Mouse (Mus musculus): Measurements from ENCODE around the gene Naxd. TPM values are rescaled to one million over a fixed set of nuclear protein-coding genes. Genes with fewer than 3 reads are reported as not detected.

Naxd gene
- polyA plus RNA-seq, 1 experiment, result 105 TPM

DNA sequence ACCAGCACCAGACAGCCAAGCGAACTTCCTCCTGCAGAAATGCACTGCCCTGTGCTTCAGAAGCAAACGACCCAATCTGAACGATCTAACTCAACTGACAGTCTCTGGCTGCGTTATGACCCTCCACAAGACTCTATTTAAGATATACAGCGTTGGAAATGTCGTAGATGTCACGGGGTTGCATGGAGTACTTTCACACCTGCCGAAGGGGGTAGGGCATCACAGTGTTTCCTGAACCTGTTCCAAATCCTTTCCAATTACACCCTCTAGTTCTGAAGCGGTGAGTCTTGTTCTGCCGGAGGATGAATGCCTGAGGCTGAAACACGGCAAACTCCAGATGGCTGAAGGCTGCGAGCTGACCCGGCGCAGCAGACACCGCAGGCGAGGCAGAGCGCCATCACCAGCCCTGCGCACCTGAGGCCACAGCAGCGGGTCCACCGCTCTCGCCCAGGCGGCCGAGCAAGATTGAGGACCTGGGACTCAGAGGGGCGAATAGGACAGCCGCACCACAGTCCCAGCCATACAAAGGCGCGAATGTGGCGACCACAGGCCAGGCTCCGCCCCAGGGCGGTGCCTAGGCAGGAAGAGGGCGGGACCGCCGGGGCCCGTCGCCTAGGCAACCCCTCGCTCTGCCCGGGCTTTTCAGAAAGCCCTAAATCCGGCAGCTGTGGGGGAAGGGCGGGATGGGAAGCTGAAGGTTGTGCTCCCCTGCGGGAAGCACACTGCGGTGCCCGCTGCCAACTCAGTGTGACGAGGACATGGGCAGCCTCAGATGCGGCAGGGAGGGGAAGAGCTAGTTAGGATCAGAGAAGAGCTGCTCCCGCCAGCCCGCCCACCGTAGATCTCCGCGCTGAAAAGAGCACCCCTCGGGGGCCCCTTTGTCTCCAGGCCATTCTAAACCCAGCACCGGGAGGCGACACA is 57.8 kb downstream of the Naxd start, which contains the start of gene Ing1:
Ing1 (plus strand) TSS at position 773 of the 921 bp plus-strand sequence.
- Histone ChIP-seq H3K27me3 (ENCODE audit: control insufficient read depth, insufficient read depth, low read length) (no peaks in the 10 kb centered on the region), H3K27ac (ENCODE audit: insufficient read depth, low read length) (peak within 1 kb of the TSS; percentile 85), H3K4me3 (replicated peaks; ENCODE audit: insufficient read depth, low read depth, low read length) (peak within 1 kb of the TSS; percentile 83), H3K4me1 (ENCODE audit: control insufficient read depth, insufficient read depth, low read length) (no peaks in the 10 kb centered on the region; the same call in 1 of the 2 replicates)
- WGBS, result under 1% methylated on average over 52 of the region's 52 CpGs
- no peak for TF ChIP-seq CTCF (IDR thresholded peaks at IDR 0.05; ENCODE audit: borderline replicate concordance, insufficient read depth, low read depth, low read length)
- peak; percentile 89 for TF ChIP-seq POLR2A (IDR thresholded peaks at IDR 0.05; ENCODE audit: borderline replicate concordance, insufficient read depth, low read length)
- DNase-seq, result peak; percentile 94 to 95

DNA sequence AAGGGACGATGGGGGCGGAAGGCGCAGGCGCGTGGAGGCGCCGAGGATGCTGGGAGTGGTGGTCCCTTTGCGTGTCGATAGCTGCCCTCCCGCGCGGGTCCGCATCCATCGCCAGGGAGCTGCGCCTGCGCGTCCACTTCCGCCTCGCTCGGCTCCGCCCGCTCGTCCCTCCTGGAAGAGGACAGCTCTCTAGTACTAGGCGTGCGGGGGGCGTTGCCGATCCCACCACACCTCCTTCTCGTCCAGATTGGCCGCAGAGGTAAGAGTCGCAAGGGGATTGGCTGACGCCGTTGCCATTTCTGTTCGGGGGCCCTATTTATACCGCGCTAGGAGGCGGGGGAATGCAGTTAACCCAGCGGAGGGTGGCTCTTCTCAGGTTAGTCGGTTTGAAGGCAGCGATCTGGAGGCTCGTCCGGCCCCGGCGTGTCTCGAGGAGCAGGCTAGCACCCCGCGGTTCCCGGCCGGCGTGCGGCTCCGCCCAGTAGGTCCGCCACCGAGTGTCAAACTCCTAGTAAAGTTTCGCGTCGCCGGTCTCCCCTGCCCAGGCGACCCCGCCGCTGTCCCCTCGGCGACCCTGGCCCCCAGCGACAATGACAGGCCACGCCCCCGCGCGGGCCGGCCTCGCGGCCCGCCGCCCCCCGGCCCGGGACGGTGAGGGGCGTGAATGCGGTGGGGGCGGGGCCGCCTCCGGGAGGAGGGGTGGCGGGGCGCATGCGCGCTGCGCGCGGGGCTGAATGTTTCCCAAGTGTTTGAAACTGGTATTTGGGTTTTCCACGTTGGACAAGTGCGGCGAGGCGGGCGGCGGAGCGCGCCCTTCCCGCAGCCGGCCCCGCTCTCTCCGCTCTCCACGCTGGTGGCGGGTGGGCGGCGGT is 58.6 kb downstream of the Naxd start:
- Histone ChIP-seq H3K27ac (ENCODE audit: insufficient read depth, low read length) (peak overlapping the region; percentile 85; the same call in 1 of the 2 replicates), H3K4me1 (ENCODE audit: control insufficient read depth, insufficient read depth, low read length) (peaks cover 3% of the 10 kb centered on the region; the same call in 1 of the 2 replicates), H3K27me3 (ENCODE audit: control insufficient read depth, insufficient read depth, low read length) (no peaks in the 10 kb centered on the region), H3K4me3 (replicated peaks; ENCODE audit: insufficient read depth, low read depth, low read length) (peak overlapping the region; percentile 83)
- DNase-seq, result peak; percentile 98 to 100
- TF ChIP-seq CTCF (IDR thresholded peaks at IDR 0.05; ENCODE audit: borderline replicate concordance, insufficient read depth, low read depth, low read length), result no peak
- TF ChIP-seq POLR2A (IDR thresholded peaks at IDR 0.05; ENCODE audit: borderline replicate concordance, insufficient read depth, low read length), result peak; percentile 76; the same call in 1 of the 2 replicates
- under 1% methylated on average over 102 of the region's 103 CpGs for WGBS

DNA sequence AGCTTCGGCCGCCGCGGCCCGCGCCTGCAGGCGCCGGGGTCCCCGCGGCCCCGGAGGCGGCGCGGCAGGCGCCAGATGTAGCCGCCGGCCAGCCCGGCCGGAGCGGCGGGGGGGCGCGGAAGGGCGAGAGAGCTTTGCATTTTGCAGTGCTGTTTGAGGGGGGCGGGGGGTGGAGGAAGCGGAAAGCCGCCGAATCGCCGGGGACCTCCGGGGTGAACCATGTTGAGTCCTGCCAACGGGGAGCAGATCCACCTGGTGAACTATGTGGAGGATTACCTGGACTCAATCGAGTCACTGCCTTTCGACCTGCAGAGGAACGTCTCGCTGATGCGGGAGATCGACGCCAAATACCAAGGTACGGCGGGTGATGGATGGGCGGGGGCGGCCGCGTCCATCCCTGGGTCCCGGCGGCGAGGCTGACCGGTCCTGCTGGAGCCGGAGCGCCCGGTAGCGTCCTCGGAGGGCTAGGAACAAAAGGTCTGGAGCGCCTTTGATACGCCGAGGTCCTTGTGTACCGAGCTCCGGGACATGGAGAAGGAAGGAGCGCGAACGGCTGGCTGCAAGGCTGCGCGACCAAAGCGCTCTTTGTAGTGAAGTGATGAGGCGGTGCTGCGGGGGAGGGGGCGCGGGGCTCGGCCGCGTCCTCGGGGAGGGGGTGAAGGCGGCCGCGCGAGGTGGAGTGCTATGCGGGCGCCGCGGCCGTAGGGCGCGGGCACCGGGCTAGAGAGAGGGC is 59.6 kb downstream of the Naxd start:
- no peak for TF ChIP-seq POLR2A (IDR thresholded peaks at IDR 0.05; ENCODE audit: borderline replicate concordance, insufficient read depth, low read length)
- TF ChIP-seq CTCF (IDR thresholded peaks at IDR 0.05; ENCODE audit: borderline replicate concordance, insufficient read depth, low read depth, low read length), result no peak
- peak overlapping the region; percentile 83 for H3K4me3 ChIP-seq (replicated peaks; ENCODE audit: insufficient read depth, low read depth, low read length)
- under 1% methylated on average over 85 of the region's 85 CpGs for WGBS
- H3K27ac ChIP-seq (ENCODE audit: insufficient read depth, low read length), result peak overlapping the region; percentile 84
- peak; percentile 62 to 65 for DNase-seq
- peaks cover 3% of the 10 kb centered on the region for H3K4me1 ChIP-seq (ENCODE audit: control insufficient read depth, insufficient read depth, low read length)
- H3K27me3 ChIP-seq (ENCODE audit: control insufficient read depth, insufficient read depth, low read length), result no peaks in the 10 kb centered on the region

DNA sequence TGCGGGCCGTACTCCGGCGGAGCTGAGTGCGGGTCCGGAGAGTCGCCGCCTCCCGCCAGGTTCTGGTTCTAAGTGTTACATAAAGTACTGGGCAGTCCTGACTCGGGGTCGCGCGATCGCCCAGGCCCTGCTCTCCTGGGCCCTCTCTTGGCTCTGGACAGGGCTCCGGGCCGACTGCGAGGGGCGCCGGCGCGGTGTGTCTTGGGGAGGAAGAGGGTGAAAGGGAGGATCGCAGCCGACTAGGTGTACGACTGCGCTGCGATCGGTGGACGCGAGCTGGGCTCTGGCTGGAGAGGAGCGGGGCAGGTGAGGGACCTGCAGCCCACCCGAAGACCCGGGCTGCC is 60.1 kb downstream of the Naxd start:
- no peak for DNase-seq
- peak overlapping the region; percentile 63 for H3K27ac ChIP-seq (ENCODE audit: insufficient read depth, low read length)
- 0% methylated on average over 32 of the region's 32 CpGs for WGBS

DNA sequence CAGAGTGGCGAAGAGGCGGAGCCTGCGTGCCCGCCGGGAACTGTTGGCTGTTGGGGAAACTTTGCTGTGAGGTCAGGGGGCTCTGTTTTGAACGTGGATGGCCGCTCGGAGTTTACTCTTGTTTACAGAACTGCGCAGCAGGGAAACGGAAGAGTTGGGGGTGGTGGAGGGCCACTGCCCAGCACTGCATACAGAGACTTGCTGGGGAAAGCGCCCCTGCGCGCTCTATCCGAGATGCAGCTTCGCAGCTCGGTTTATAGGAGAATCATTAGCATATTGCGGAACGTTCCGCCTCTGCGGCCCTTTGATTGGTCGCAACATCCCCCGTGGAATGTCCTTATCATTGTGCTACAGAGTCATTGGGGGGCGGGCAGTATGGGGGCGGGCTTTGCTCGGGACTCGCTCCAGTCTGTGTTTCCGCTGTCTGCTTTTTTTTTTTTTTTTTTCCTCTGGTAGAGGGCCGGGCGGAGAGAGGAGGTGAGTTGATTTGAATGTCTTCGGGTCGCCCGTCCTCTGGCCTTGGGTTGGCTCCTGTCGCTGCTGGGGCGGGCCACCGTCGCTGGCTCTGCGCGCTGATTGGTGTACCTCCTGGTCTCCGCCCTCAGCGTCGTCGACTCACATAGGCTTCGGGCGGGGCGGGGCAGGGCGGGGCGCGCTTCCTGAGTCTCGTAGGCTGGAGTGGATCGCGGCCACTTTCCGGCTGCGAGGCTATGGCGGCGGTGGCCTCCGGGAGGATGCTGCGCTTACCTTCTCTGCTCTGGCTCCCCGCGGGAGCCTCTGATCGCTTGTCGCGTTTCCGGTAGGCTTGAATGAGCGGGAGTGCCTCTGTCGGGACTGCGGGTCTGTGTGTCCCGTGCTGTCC is 60.7 kb downstream of the Naxd start:
- under 1% methylated on average over 66 of the region's 67 CpGs for WGBS
- Histone ChIP-seq H3K27me3 (ENCODE audit: control insufficient read depth, insufficient read depth, low read length) (no peaks in the 10 kb centered on the region), H3K4me1 (ENCODE audit: control insufficient read depth, insufficient read depth, low read length) (peaks cover 3% of the 10 kb centered on the region), H3K27ac (ENCODE audit: insufficient read depth, low read length) (peak overlapping the region; percentile 63), H3K4me3 (replicated peaks; ENCODE audit: insufficient read depth, low read depth, low read length) (peak overlapping the region; percentile 97)
- peak; percentile 97 to 99 for DNase-seq
- no peak for TF ChIP-seq CTCF (IDR thresholded peaks at IDR 0.05; ENCODE audit: borderline replicate concordance, insufficient read depth, low read depth, low read length)
- TF ChIP-seq POLR2A (IDR thresholded peaks at IDR 0.05; ENCODE audit: borderline replicate concordance, insufficient read depth, low read length), result peak; percentile 100

More for the DNA sequence above, 60.1 kb downstream of the Naxd start:
- no peak for TF ChIP-seq POLR2A (IDR thresholded peaks at IDR 0.05; ENCODE audit: borderline replicate concordance, insufficient read depth, low read length)
- no peak for TF ChIP-seq CTCF (IDR thresholded peaks at IDR 0.05; ENCODE audit: borderline replicate concordance, insufficient read depth, low read depth, low read length)
- Histone ChIP-seq H3K4me3 (replicated peaks; ENCODE audit: insufficient read depth, low read depth, low read length) (peak overlapping the region; percentile 83), H3K27me3 (ENCODE audit: control insufficient read depth, insufficient read depth, low read length) (no peaks in the 10 kb centered on the region), H3K4me1 (ENCODE audit: control insufficient read depth, insufficient read depth, low read length) (peaks cover 3% of the 10 kb centered on the region)

DNA sequence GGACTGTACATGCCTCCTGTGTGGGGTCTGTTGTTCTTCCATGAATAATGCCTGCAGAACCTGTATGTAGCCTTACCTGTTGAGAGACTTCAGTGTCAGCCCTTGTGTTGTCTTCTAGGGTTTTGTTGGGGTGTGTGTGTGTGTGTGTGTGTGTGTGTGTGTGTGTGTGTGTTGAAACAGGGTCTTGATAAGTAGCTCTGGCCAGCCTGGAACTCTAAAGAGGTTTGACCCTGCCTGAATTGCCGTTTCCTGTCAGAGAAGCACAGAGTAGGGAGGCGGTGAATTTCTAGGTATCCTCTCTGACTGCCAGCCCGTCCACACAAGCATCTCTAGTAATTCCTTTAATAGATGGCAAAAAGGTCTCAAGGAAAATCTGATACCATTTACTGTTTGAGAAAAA is 62.2 kb downstream of the Naxd start:
- peaks cover 3% of the 10 kb centered on the region for H3K4me1 ChIP-seq (ENCODE audit: control insufficient read depth, insufficient read depth, low read length)
- no peak for TF ChIP-seq CTCF (IDR thresholded peaks at IDR 0.05; ENCODE audit: borderline replicate concordance, insufficient read depth, low read depth, low read length)
- TF ChIP-seq POLR2A (IDR thresholded peaks at IDR 0.05; ENCODE audit: borderline replicate concordance, insufficient read depth, low read length), result no peak
- 70% methylated on average over 3 of the region's 3 CpGs for WGBS
- DNase-seq, result no peak
- no peaks in the 10 kb centered on the region for H3K27me3 ChIP-seq (ENCODE audit: control insufficient read depth, insufficient read depth, low read length)
- H3K4me3 ChIP-seq (replicated peaks; ENCODE audit: insufficient read depth, low read depth, low read length), result no peak overlapping the region
- no peak overlapping the region for H3K27ac ChIP-seq (ENCODE audit: insufficient read depth, low read length)
